Mouse (Mus musculus) stomach, embryonic 14.5 days (tissue): ENCODE measurements around the gene Gm30302. TPM values are rescaled to one million over a fixed set of nuclear protein-coding genes. Genes with fewer than 3 reads are reported as not detected.

Experiments used
- ATAC-seq: fragments of 200-750 bp; cut with Nextera tagmentation; 2 replicates; pipeline ENCODE4 v1.8.0; 2017; ENCODE audit warnings: low read depth, moderate TSS enrichment; ENCODE audit not compliant: insufficient number of reproducible peaks, insufficient read depth, low FRiP score
- H3K27ac ChIP-seq: fragments of 300-500 bp; sonication (generic); 2 replicates; pipeline ENCODE4 v1.5.1; 2014; ENCODE audit warnings: mild to moderate bottlenecking, low read length, moderate library complexity, mixed read lengths
- H3K27me3 ChIP-seq: fragments of 300-500 bp; sonication (generic); 2 replicates; pipeline ENCODE4 v1.6.1; 2014; ENCODE audit warnings: low read length, control low read depth, mixed read lengths; ENCODE audit not compliant: control insufficient read depth, insufficient read depth
- H3K36me3 ChIP-seq: fragments of 300-500 bp; sonication (generic); 2 replicates; pipeline ENCODE4 v1.6.1; 2014; ENCODE audit warnings: mild to moderate bottlenecking, control low read depth, low read length, moderate library complexity, mixed read lengths; ENCODE audit not compliant: control insufficient read depth, insufficient read depth
- H3K4me1 ChIP-seq: fragments of 300-500 bp; sonication (generic); 2 replicates; pipeline ENCODE4 v1.6.1; 2014; ENCODE audit warnings: low read length, control low read depth, mixed read lengths; ENCODE audit not compliant: control insufficient read depth, insufficient read depth
- H3K4me2 ChIP-seq: fragments of 300-500 bp; sonication (generic); replicated peaks from 2 replicates; pipeline ENCODE4 v1.6.1; 2014; ENCODE audit warnings: low read depth, low read length, control low read depth
- H3K4me3 ChIP-seq: fragments of 300-500 bp; sonication (generic); 2 replicates; pipeline ENCODE4 v1.5.1; 2014; ENCODE audit warnings: low read depth, low read length, control low read depth
- H3K9ac ChIP-seq: fragments of 300-500 bp; sonication (generic); replicated peaks from 2 replicates; pipeline ENCODE4 v1.6.1; 2014; ENCODE audit warnings: low read depth, mild to moderate bottlenecking, control low read depth, low read length, moderate library complexity, mixed read lengths
- H3K9me3 ChIP-seq: fragments of 300-500 bp; sonication (generic); 2 replicates; pipeline ENCODE4 v1.6.1; 2016; ENCODE audit warnings: low read depth, low read length, control low read depth; ENCODE audit not compliant: control insufficient read depth
- WGBS: fragments of 180-500 bp; shearing (Covaris S2); extraction: QIAGEN DNeasy Blood & Tissue Kit; methylation state at CpG from one replicate; pipeline ENCODE4 v1.1.7; 2014; 5-methylcytosine and 5-hydroxymethylcytosine counted together
- polyA plus RNA-seq: library from polyadenylated mRNA; unstranded; fragments of >200 nt; fragmentation: Nextera tagmentation; extraction: Ambion mirVana; gene quantifications from 2 replicates; pipeline ENCODE4 v1.2.1, GENCODE M21; 2014

Gm30302 gene
- not detected in 2 replicates for polyA plus RNA-seq

DNA sequence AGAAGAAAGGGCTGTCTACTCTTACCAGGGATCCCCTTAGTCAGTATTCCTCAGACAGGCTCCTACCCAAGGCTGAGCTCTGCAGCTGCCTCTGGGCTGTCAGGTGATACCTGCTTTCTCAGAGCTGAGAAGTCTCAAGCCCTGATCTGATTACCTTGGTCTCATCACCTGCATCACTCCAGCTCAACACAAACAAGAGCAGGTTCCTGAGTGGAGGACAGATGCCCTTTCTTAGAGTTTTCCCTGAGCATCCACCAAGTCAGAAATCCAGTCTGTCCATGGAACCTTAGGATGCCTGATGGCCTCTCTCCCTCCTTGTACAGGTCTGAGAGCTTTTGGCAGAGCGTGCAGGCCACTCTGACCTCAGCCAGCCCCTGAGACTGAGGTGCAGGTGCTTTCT lies at the start of gene Gm30302:
TSS of gene Gm30302 (minus strand) at position 101 of the 400 bp plus-strand sequence.
- no peaks in the 10 kb centered on the region for H3K27me3 ChIP-seq
- no peaks in the 10 kb centered on the region for H3K9me3 ChIP-seq
- H3K36me3 ChIP-seq = no peaks in the 10 kb centered on the region
- no peak for ATAC-seq
- H3K27ac ChIP-seq = no peak within 1 kb of the TSS
- no peak within 1 kb of the TSS for H3K4me2 ChIP-seq
- H3K4me1 ChIP-seq = no peaks in the 10 kb centered on the region
- H3K4me3 ChIP-seq = no peak within 1 kb of the TSS
- H3K9ac ChIP-seq = no peak within 1 kb of the TSS
- WGBS = 80% methylated on average over 1 of the region's 1 CpGs

DNA sequence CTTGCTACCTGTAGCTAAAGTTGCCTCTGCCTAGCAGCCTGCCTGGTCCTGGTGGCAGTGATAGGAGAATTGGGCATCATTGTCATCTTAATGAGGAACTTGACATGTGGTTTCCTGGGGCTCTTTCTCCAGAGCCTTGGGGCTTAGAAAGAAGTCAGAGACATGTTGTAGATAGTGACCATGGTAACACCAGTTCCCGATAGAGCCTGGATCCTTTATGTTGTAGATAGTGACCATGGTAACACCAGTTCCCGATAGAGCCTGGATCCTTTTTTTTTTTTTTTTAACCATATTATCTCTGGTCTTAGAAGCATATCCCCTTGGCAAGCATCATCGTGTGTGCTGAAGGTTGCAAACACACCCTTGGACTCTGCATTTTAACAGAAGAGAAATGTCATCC lies 48.0 kb upstream of the Gm30302 start:
- Histone ChIP-seq H3K27ac (no peak overlapping the region), H3K4me1 (no peaks in the 10 kb centered on the region), H3K4me3 (no peak overlapping the region), H3K27me3 (no peaks in the 10 kb centered on the region), H3K9me3 (no peaks in the 10 kb centered on the region), H3K4me2 (no peak overlapping the region), H3K9ac (no peak overlapping the region), H3K36me3 (no peaks in the 10 kb centered on the region)
- ATAC-seq = no peak
- 49% methylated on average over 3 of the region's 3 CpGs for WGBS

DNA sequence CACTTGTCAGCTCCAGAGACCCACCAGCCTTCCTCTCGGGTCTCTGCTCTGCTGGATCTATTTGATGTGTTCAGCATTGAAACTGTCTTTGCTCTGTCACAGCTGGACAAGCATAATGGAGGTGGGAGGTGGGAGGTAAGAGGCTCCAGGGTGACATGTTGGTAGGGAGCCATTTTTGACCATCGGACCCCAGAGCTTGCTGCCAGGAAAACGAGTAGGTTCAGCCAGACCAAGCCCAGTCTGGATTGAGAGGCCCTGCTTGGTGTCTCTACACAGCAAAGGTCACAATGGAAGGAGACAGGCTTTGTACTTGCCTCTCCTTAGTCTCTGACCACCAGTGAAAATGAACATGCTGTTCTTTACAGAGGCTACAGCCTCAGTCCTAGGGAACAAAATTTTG lies 47.3 kb upstream of the Gm30302 start:
- no peak for ATAC-seq
- 80% methylated on average over 3 of the region's 3 CpGs for WGBS
- H3K27ac ChIP-seq = no peak overlapping the region

DNA sequence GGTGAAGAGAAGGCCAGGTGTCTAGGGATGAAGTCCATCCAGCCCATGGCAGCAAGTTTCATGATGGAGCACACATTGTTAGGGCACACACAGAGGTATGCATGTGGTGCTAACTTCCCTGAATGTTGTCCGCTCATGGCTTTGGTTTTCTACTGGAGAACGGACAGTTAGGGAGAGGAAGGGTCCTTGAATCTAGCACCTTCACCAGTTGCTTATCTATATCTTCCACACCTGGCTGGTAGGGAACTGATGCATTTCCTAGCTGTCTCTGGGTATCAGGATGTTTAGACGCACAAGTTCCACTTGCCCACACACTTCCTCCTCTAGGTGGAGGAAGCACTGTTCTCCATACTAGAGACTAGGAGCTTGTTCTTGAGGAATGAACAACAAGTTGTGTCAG lies 46.9 kb upstream of the Gm30302 start:
- no peak overlapping the region for H3K4me3 ChIP-seq
- no peaks in the 10 kb centered on the region for H3K27me3 ChIP-seq
- no peaks in the 10 kb centered on the region for H3K36me3 ChIP-seq
- no peak for ATAC-seq
- H3K4me2 ChIP-seq = no peak overlapping the region
- no peaks in the 10 kb centered on the region for H3K4me1 ChIP-seq
- no peak overlapping the region for H3K9ac ChIP-seq
- WGBS = 92% methylated on average over 3 of the region's 3 CpGs
- no peak overlapping the region for H3K27ac ChIP-seq
- no peaks in the 10 kb centered on the region for H3K9me3 ChIP-seq

More for the DNA sequence above, 47.3 kb upstream of the Gm30302 start:
- Histone ChIP-seq H3K36me3 (no peaks in the 10 kb centered on the region), H3K9ac (no peak overlapping the region), H3K4me3 (no peak overlapping the region), H3K4me1 (no peaks in the 10 kb centered on the region), H3K27me3 (no peaks in the 10 kb centered on the region), H3K4me2 (no peak overlapping the region), H3K9me3 (no peaks in the 10 kb centered on the region)

DNA sequence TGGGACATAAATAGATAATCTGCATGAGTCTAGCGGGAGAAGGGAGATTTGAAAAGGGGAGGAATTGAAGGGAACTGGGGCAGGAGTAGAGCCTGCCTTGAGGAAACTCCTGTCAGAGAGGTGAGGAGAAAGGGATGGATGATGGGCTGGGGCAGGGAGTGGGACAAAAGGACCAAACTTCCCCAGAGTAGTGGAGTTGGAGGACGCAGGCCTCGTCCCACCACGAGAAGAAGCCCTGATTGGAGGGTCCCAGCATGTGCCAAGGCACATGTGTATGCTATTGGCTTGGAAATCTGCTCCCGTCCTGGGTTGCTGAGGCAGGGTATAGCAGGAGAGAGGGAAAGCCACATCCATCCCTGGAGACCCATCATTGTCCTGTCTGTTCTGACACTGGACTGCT lies 45.3 kb upstream of the Gm30302 start:
- Histone ChIP-seq H3K4me2 (no peak overlapping the region), H3K9ac (no peak overlapping the region), H3K4me3 (no peak overlapping the region), H3K27me3 (no peaks in the 10 kb centered on the region), H3K27ac (no peak overlapping the region), H3K36me3 (no peaks in the 10 kb centered on the region), H3K4me1 (no peaks in the 10 kb centered on the region), H3K9me3 (no peaks in the 10 kb centered on the region)
- WGBS = 79% methylated on average over 5 of the region's 5 CpGs
- ATAC-seq = no peak

DNA sequence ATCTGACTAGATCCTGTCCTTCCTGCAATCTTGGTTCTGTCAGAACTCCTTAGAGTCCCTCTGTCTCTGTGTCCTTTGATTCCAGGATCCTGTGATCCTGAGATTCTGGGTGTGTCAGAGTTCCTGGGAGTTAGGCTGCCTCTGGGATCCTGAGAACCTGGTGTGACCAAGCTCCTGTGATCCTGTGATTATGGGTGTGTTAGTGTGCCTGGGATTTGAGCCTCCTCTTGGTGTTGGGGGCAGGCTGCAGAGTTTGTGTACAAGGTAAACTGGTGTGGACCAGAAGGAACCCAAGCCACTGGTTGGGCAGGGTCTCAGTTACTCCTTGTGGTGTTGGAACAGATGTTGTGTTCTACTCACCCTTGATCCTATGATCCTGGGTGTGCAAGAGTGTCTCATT lies 42.4 kb upstream of the Gm30302 start:
- no peak overlapping the region for H3K27ac ChIP-seq
- no peak overlapping the region for H3K4me3 ChIP-seq
- no peaks in the 10 kb centered on the region for H3K36me3 ChIP-seq
- no peak for ATAC-seq
- no peaks in the 10 kb centered on the region for H3K9me3 ChIP-seq
- no peak overlapping the region for H3K4me2 ChIP-seq
- no peaks in the 10 kb centered on the region for H3K4me1 ChIP-seq
- H3K9ac ChIP-seq = no peak overlapping the region
- no peaks in the 10 kb centered on the region for H3K27me3 ChIP-seq

DNA sequence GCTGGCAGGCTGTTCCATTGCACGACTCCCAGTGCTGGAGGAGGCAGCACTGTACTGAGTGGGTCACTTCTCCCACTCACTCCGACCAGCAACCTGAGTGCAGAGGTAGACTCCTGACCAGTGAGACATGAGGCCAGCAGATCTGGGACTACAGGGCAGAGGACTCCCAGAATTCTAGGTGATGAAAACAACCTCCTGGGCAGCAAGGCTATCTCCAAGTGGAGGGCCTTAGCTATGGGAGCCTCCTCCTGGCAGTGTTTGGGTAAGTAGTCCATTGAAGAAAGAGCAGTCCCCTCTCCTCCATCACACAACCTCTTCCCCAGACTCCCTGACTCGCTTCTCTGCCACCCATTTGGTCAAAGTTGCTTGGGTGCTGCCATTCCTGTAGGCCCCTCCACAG lies 31.6 kb upstream of the Gm30302 start:
- Histone ChIP-seq H3K9me3 (no peaks in the 10 kb centered on the region), H3K9ac (no peak overlapping the region), H3K4me1 (no peaks in the 10 kb centered on the region), H3K4me3 (no peak overlapping the region), H3K27me3 (no peaks in the 10 kb centered on the region), H3K4me2 (no peak overlapping the region), H3K27ac (no peak overlapping the region), H3K36me3 (no peaks in the 10 kb centered on the region)
- no peak for ATAC-seq
- WGBS = 78% methylated on average over 3 of the region's 3 CpGs

DNA sequence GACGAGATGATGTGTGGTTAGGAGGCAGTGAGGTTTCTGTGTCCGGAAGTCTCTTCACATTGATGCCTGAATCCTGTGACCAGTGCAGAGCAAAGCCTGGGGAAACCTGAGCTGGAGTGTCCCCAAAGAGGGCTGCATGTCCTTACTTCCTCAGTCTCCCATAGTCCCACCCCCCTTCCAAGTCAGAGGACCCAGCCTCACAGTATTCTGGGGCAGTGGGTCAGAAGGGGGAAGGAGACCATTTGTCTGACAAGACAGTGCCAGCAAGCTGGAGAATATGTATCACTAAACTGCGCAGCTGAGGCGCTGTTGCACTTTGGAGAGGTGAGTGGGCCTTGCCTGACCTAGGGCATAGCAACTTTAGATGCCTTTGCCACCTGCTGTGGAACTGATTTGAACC lies 26.5 kb upstream of the Gm30302 start:
- no peaks in the 10 kb centered on the region for H3K36me3 ChIP-seq
- no peak overlapping the region for H3K4me3 ChIP-seq
- H3K9ac ChIP-seq = no peak overlapping the region
- 77% methylated on average over 4 of the region's 4 CpGs for WGBS
- no peaks in the 10 kb centered on the region for H3K27me3 ChIP-seq
- no peaks in the 10 kb centered on the region for H3K9me3 ChIP-seq
- no peak overlapping the region for H3K4me2 ChIP-seq
- no peaks in the 10 kb centered on the region for H3K4me1 ChIP-seq
- H3K27ac ChIP-seq = no peak overlapping the region
- ATAC-seq = no peak

DNA sequence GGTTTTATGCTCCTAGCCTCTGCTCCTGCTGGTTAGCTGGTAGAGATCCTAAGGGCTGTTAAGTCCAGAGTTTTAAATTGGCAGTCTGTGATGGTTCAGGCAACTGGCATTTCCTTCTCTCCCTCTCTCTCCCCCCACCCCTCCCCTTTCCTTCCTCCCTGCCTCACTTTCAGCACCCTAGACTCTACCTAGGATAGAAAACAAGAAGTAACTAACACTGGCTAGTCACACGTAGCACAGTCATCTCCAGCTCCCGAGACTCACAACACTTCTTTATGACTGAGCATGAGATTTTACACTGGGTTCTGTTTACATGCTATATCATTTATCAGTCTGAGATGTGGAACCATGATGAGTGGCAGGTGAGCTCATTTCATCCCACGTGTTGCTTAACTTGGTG lies 16.2 kb upstream of the Gm30302 start:
- no peaks in the 10 kb centered on the region for H3K36me3 ChIP-seq
- no peaks in the 10 kb centered on the region for H3K4me1 ChIP-seq
- H3K4me2 ChIP-seq = no peak overlapping the region
- no peak overlapping the region for H3K27ac ChIP-seq
- H3K27me3 ChIP-seq = no peaks in the 10 kb centered on the region
- H3K4me3 ChIP-seq = no peak overlapping the region
- H3K9me3 ChIP-seq = peaks cover 2% of the 10 kb centered on the region; the same call in 1 of the 2 replicates
- no peak overlapping the region for H3K9ac ChIP-seq
- 84% methylated on average over 3 of the region's 3 CpGs for WGBS
- ATAC-seq = no peak
